ENCODE assay signal across 24 mouse cellular contexts in genomic region chr6:23131015-23131414, GRCm38 (mm10). TPM values are rescaled to one million over a fixed set of nuclear protein-coding genes. Genes with fewer than 3 reads are reported as not detected.
DNase-seq lines count a peak whose midpoint lies in the region; ATAC-seq lines count a peak whose summit lies in the region.
"Had no signal": no experiment of that assay in that cellular context is flagged by ENCODE, and none has a peak within 500 bp of the region (broad histone marks: within the 10 kb centered on the region; RNA-seq: fewer than 3 reads in every experiment).

No protein-coding gene starts in this region.

- H3K4me2 ChIP-seq in kidney, embryonic 16.5 days (replicated peaks; ENCODE audit: low read depth, low read length) = no peak overlapping the region
- peak overlapping the region; percentile 39 for H3K4me2 ChIP-seq in liver, embryonic 16.5 days (ENCODE audit: low read depth, low read length)
- H3K4me2 ChIP-seq: heart, embryonic 13.5 days; hindbrain, embryonic 14.5 days; limb, embryonic 15.5 days; midbrain, embryonic 13.5 days; neural tube, embryonic 13.5 days had no signal

- peak; percentile 60 for ATAC-seq in kidney, embryonic 16.5 days (ENCODE audit: low FRiP score, low TSS enrichment)
- peak; percentile 73 for ATAC-seq in liver, embryonic 16.5 days (ENCODE audit: low read depth)
- no peak for ATAC-seq in cerebellum, adult (ENCODE audit: insufficient number of reproducible peaks, low FRiP score, low TSS enrichment)
- ATAC-seq: forebrain, embryonic 16.5 days; midbrain, embryonic 13.5 days had no signal

- no peaks in the 10 kb centered on the region for H3K36me3 ChIP-seq in kidney, embryonic 16.5 days (ENCODE audit: insufficient read depth, low read length)
- H3K36me3 ChIP-seq in liver, embryonic 16.5 days (ENCODE audit: control insufficient read depth, insufficient read depth) = no peaks in the 10 kb centered on the region
- H3K36me3 ChIP-seq: G1E; heart, embryonic 13.5 days; limb, embryonic 15.5 days; midbrain, embryonic 13.5 days; neural tube, embryonic 13.5 days had no signal

- no peak overlapping the region for H3K27ac ChIP-seq in kidney, embryonic 16.5 days (ENCODE audit: low read length)
- H3K27ac ChIP-seq in liver, embryonic 16.5 days (ENCODE audit: low read length) = peak overlapping the region; percentile 57; the same call in 1 of the 2 replicates
- H3K27ac ChIP-seq: heart, embryonic 13.5 days; hindbrain, embryonic 14.5 days; limb, embryonic 15.5 days; midbrain, embryonic 13.5 days; neural tube, embryonic 13.5 days had no signal

- no peaks in the 10 kb centered on the region for H3K9me3 ChIP-seq in kidney, embryonic 16.5 days (ENCODE audit: low read length)
- H3K9me3 ChIP-seq in liver, embryonic 16.5 days (replicated peaks; ENCODE audit: control insufficient read depth, low read length) = no peaks in the 10 kb centered on the region
- H3K9me3 ChIP-seq: G1E; heart, embryonic 13.5 days; limb, embryonic 15.5 days; midbrain, embryonic 13.5 days; neural tube, embryonic 13.5 days had no signal

- 25% methylated on average over 4 of the region's 4 CpGs for WGBS in kidney, embryonic 16.5 days
- WGBS in liver, embryonic 16.5 days (ENCODE audit: insufficient replicate concordance) = 24% methylated on average over 4 of the region's 4 CpGs

- H3K27me3 ChIP-seq in kidney, embryonic 16.5 days (ENCODE audit: insufficient read depth, low read length) = no peaks in the 10 kb centered on the region
- H3K27me3 ChIP-seq in liver, embryonic 16.5 days (ENCODE audit: control insufficient read depth, insufficient read depth, low read depth, low read length) = no peaks in the 10 kb centered on the region
- H3K27me3 ChIP-seq: limb, embryonic 15.5 days had no signal

- 0 out of 2 replicates have a peak, but pooled peaks cover 8% of the 10 kb centered on the region for H3K4me1 ChIP-seq in kidney, embryonic 16.5 days (ENCODE audit: insufficient read depth, low read length)
- H3K4me1 ChIP-seq in liver, embryonic 16.5 days (ENCODE audit: control insufficient read depth, low read depth, low read length) = no peaks in the 10 kb centered on the region; the same call in 1 of the 2 replicates

- H3K9ac ChIP-seq in kidney, embryonic 16.5 days (replicated peaks; ENCODE audit: low read length) = no peak overlapping the region
- no peak overlapping the region for H3K9ac ChIP-seq in liver, embryonic 16.5 days (ENCODE audit: low read depth, low read length)
- H3K9ac ChIP-seq: heart, embryonic 13.5 days; hindbrain, embryonic 14.5 days; limb, embryonic 15.5 days; midbrain, embryonic 13.5 days; neural tube, embryonic 13.5 days had no signal

- DNase-seq in adrenal gland, adult 2 months = peak; percentile 4
- no peak for DNase-seq in adrenal gland, adult 8-10 months
- peak; percentile 5 for DNase-seq in liver
- DNase-seq in B cell, adult 2 months = no peak
- no peak for DNase-seq in urinary bladder, postnatal 25 days (ENCODE audit: low spot score)
- DNase-seq: adrenal gland, postnatal 36 days; cerebellum, adult 18-20 months; cerebellum, postnatal 25 days; embryo, embryonic 11 days; heart, postnatal 36 days; lung, postnatal 10 days; right cerebral cortex, adult 18-20 months; thymus, postnatal 36 days had no signal

- no peak overlapping the region for H3K4me3 ChIP-seq in kidney, embryonic 16.5 days (ENCODE audit: low read length)
- H3K4me3 ChIP-seq in liver, embryonic 16.5 days (ENCODE audit: low read depth, low read length) = peak overlapping the region; percentile 18; the same call in 1 of the 2 replicates
- H3K4me3 ChIP-seq: heart, embryonic 13.5 days; limb, embryonic 15.5 days; midbrain, embryonic 13.5 days; neural tube, embryonic 13.5 days had no signal

RNA-seq across cellular contexts. Expression of gene Aass, which starts 1.8 kb away (rescaled TPM):
- total RNA-seq in adrenal gland, adult 2 months (2021) = 1 to 10 TPM in 1 of 2 experiments, under 1 TPM in 1; 0.66 to 6.5 TPM
- polyA plus RNA-seq in adrenal gland, adult 2 months (2012; rRNA removed) = 0.29 and 0.91 TPM in 2 replicates
- total RNA-seq in adrenal gland, adult 8-10 months (2022) = 1 to 10 TPM; 1.1 to 1.8 (median 1.3) TPM
- polyA plus RNA-seq in kidney, embryonic 16.5 days (2015; fragmentation: Nextera tagmentation; extraction: Ambion mirVana) = 1.5 and 1.7 TPM in 2 replicates
- polyA plus RNA-seq in liver, embryonic 16.5 days (2015; fragmentation: Nextera tagmentation; extraction: Ambion mirVana) = 31.5 and 32.8 TPM in 2 replicates
- total RNA-seq: G1E; megakaryocyte, adult 5-6 weeks had no signal
- polyA plus RNA-seq: G1E had no signal

Comparison
In these comparisons a context has a peak if more than half of its experiments do, and no peak if none do; other contexts are left out.
1. DNase-seq: peak in adrenal gland, adult 2 months (single experiment) and liver (single experiment); none in adrenal gland, adult 8-10 months (single experiment), B cell, adult 2 months (0 of 2) and urinary bladder, postnatal 25 days (single experiment).
2. RNA of gene Aass, which starts 1.8 kb away (polyA plus RNA-seq): 31.5 to 32.8 TPM in liver, embryonic 16.5 days; 1.5 to 1.7 TPM in kidney, embryonic 16.5 days and 0.29 to 0.91 TPM in adrenal gland, adult 2 months; every median in the first group is over 10 times any median in the second.